9 mouse cellular contexts compared by ENCODE assay signal in genomic region chr5:90055686-90056085, GRCm38 (mm10).
DNase-seq lines count a peak whose midpoint lies in the region; ATAC-seq and TF ChIP-seq lines count a peak whose summit lies in the region.
"Had no signal": no experiment of that assay in that cellular context is flagged by ENCODE, and none has a peak within 500 bp of the region (broad histone marks: within the 10 kb centered on the region; RNA-seq: fewer than 3 reads in every experiment).

No protein-coding gene starts in this region.

- 0 out of 2 replicates have a peak, but pooled peaks have one; percentile 41 for ATAC-seq in forebrain, embryonic 12.5 days (ENCODE audit: low FRiP score)
- ATAC-seq in forebrain, embryonic 15.5 days (replicated peaks), result no peak
- no peak for ATAC-seq in lung, embryonic 14.5 days (ENCODE audit: insufficient read depth)

- peak; percentile 35 for DNase-seq in lung, embryonic 14.5 days
- no peak for DNase-seq in lung, postnatal 25 days (ENCODE audit: low spot score)
- DNase-seq in adrenal gland, adult 18-20 months (ENCODE audit: low spot score in 2 of 2), result peak; percentile 36 to 43
- DNase-seq in induced T-regulatory cell, adult 2 months (ENCODE audit: low read depth), result peak; percentile 1
- DNase-seq in natural killer cell, adult 2 months (ENCODE audit: low spot score in 2 of 2), result no peak
- DNase-seq in left cerebral cortex, adult 11 months (ENCODE audit: low spot score), result no peak
- DNase-seq: gastrocnemius, postnatal 10 days had no signal

- H3K4me1 ChIP-seq in forebrain, embryonic 12.5 days, result no peaks in the 10 kb centered on the region
- no peaks in the 10 kb centered on the region for H3K4me1 ChIP-seq in forebrain, embryonic 15.5 days
- no peaks in the 10 kb centered on the region for H3K4me1 ChIP-seq in lung, embryonic 14.5 days (ENCODE audit: insufficient read depth)

- H3K4me2 ChIP-seq in forebrain, embryonic 12.5 days, result no peak overlapping the region
- no peak overlapping the region for H3K4me2 ChIP-seq in forebrain, embryonic 15.5 days (replicated peaks)
- no peak overlapping the region for H3K4me2 ChIP-seq in lung, embryonic 14.5 days

- no peaks in the 10 kb centered on the region for H3K27me3 ChIP-seq in forebrain, embryonic 12.5 days
- H3K27me3 ChIP-seq in forebrain, embryonic 15.5 days, result no peaks in the 10 kb centered on the region
- no peaks in the 10 kb centered on the region for H3K27me3 ChIP-seq in lung, embryonic 14.5 days (ENCODE audit: insufficient read depth, low read length)

- no peaks in the 10 kb centered on the region for H3K36me3 ChIP-seq in forebrain, embryonic 12.5 days (replicated peaks)
- H3K36me3 ChIP-seq in forebrain, embryonic 15.5 days, result no peaks in the 10 kb centered on the region
- no peaks in the 10 kb centered on the region for H3K36me3 ChIP-seq in lung, embryonic 14.5 days (ENCODE audit: insufficient read depth)

- H3K4me3 ChIP-seq in forebrain, embryonic 12.5 days (replicated peaks), result no peak overlapping the region
- no peak overlapping the region for H3K4me3 ChIP-seq in forebrain, embryonic 15.5 days
- H3K4me3 ChIP-seq in lung, embryonic 14.5 days (ENCODE audit: low read depth, low read length), result no peak overlapping the region

- 69% methylated on average over 2 of the region's 2 CpGs for whole genome bisulfite sequencing in forebrain, embryonic 12.5 days
- 77% methylated on average over 2 of the region's 2 CpGs for WGBS in forebrain, embryonic 15.5 days
- 66% methylated on average over 2 of the region's 2 CpGs for WGBS in lung, embryonic 14.5 days

- no peak overlapping the region for H3K9ac ChIP-seq in forebrain, embryonic 12.5 days
- no peak overlapping the region for H3K9ac ChIP-seq in forebrain, embryonic 15.5 days (replicated peaks)
- no peak overlapping the region for H3K9ac ChIP-seq in lung, embryonic 14.5 days

- TF ChIP-seq CTCF in lung, embryonic 14.5 days (IDR thresholded peaks at IDR 0.05; ENCODE audit: low read depth), result peak; percentile 58

- H3K27ac ChIP-seq in forebrain, embryonic 12.5 days, result no peak overlapping the region
- H3K27ac ChIP-seq in forebrain, embryonic 15.5 days (replicated peaks), result no peak overlapping the region
- no peak overlapping the region for H3K27ac ChIP-seq in lung, embryonic 14.5 days (ENCODE audit: low read depth)

- H3K9me3 ChIP-seq in forebrain, embryonic 12.5 days, result no peaks in the 10 kb centered on the region
- no peaks in the 10 kb centered on the region for H3K9me3 ChIP-seq in forebrain, embryonic 15.5 days
- no peaks in the 10 kb centered on the region for H3K9me3 ChIP-seq in lung, embryonic 14.5 days (ENCODE audit: low read depth, low read length)

Comparison
In these comparisons a context has a peak if more than half of its experiments do, and no peak if none do; other contexts are left out.
1. DNase-seq: peak in lung, embryonic 14.5 days (single experiment), adrenal gland, adult 18-20 months (2 of 2) and induced T-regulatory cell, adult 2 months (single experiment); none in lung, postnatal 25 days (single experiment), natural killer cell, adult 2 months (0 of 2) and left cerebral cortex, adult 11 months (single experiment).